Mouse (Mus musculus): ENCODE data around the gene Fam234a.

DNA sequence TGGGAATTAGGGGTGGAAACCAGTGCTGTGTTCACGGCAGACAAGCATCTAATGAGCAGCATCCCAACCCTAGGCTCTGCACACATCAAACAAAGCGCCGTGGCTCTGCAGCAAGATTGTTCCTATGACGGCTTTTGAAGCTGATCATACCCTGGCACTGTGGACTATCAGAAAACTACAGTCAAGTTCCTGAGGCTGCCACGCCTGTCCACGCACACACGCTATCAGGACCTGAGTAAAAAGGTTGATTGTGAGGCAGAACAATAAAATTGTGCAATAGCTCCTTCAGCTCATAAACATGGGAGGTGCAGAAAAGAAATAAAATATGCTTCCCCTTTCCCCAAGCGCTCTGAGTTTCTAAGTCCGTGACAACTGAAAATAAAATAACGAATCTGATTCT lies 6.4 kb downstream of the Fam234a start:
- TF ChIP-seq POLR2A (IDR thresholded peaks at IDR 0.05; ENCODE audit: insufficient read depth, low read depth, low read length) (no peak), CTCF (IDR thresholded peaks at IDR 0.05; ENCODE audit: insufficient read depth, low read depth, low read length) (no peak)

All from olfactory bulb, adult 2 months (tissue).